Mouse (Mus musculus) E14TG2a.4 (cell line): Measurements from ENCODE around the gene Dbx2.

ENCODE experiments used
- CTCF ChIP-seq: conservative IDR thresholded peaks from 2 replicates; pipeline ENCODE4 v1.5.1; 2014; ENCODE audit warnings: low read length
- NANOG ChIP-seq: IDR thresholded peaks from 2 replicates; pipeline ENCODE4 v1.6.1; 2014; ENCODE audit warnings: borderline replicate concordance, low read length, mixed read lengths
- POU5F1 ChIP-seq: IDR thresholded peaks from 2 replicates; pipeline ENCODE4 v1.6.1; 2014; ENCODE audit warnings: low read length, borderline replicate concordance

GRCm38 (mm10) chr15:95652898-95653707 lies 2.7 kb downstream of the Dbx2 start:
- no peak for TF ChIP-seq CTCF
- no peak for TF ChIP-seq NANOG
- TF ChIP-seq POU5F1 = no peak
